In the genomic region with DNA sequence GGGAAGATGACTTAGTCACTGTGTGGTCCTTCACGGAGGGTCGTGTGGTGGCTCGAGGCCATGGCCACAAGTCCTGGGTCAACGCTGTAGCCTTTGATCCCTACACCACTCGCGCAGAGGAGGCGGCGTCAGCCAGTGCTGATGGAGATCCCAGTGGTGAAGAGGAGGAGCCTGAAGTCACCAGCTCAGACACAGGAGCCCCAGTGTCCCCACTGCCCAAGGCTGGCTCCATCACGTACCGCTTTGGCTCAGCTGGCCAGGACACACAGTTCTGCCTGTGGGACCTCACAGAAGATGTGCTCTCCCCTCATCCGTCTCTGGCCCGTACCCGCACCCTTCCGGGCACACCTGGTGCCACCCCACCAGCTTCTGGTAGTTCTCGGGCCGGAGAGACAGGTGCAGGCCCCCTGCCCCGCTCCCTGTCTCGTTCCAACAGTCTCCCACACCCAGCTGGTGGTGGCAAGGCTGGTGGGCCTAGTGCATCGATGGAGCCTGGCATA, we compare ENCODE assay signal across 32 mouse cellular contexts. TPM values are rescaled to one million over a fixed set of nuclear protein-coding genes. Genes with fewer than 3 reads are reported as not detected.
DNase-seq lines count a peak whose midpoint lies in the region; ATAC-seq and TF ChIP-seq lines count a peak whose summit lies in the region.
"Had no signal": no experiment of that assay in that cellular context is flagged by ENCODE, and none has a peak within 500 bp of the region (broad histone marks: within the 10 kb centered on the region; RNA-seq: fewer than 3 reads in every experiment).

No protein-coding gene starts in this region.

- H3K9ac ChIP-seq in forebrain, embryonic 11.5 days (ENCODE audit: low read length): no peak overlapping the region
- H3K9ac ChIP-seq: embryonic facial prominence, embryonic 15.5 days; limb, embryonic 15.5 days; liver, embryonic 14.5 days; lung, embryonic 14.5 days; midbrain, embryonic 15.5 days; neural tube, embryonic 12.5 days had no signal

- no peaks in the 10 kb centered on the region for H3K9me3 ChIP-seq in forebrain, embryonic 11.5 days (ENCODE audit: control insufficient read depth, low read length)
- no peaks in the 10 kb centered on the region for H3K9me3 ChIP-seq in forebrain, embryonic 10.5 days
- H3K9me3 ChIP-seq in E14TG2a.4 (ENCODE audit: low read length) (no peaks in the 10 kb centered on the region), G1E (replicated peaks) (no peaks in the 10 kb centered on the region)
- H3K9me3 ChIP-seq: embryonic facial prominence, embryonic 15.5 days; limb, embryonic 10.5 days; limb, embryonic 15.5 days; midbrain, embryonic 10.5 days; midbrain, embryonic 15.5 days; neural tube, embryonic 12.5 days had no signal

- no peaks in the 10 kb centered on the region for H3K27me3 ChIP-seq in forebrain, embryonic 11.5 days (ENCODE audit: control insufficient read depth, insufficient read depth, low read length)
- peaks cover 4% of the 10 kb centered on the region; the same call in 1 of the 2 replicates for H3K27me3 ChIP-seq in forebrain, embryonic 10.5 days (ENCODE audit: poor library complexity, severe bottlenecking)
- H3K27me3 ChIP-seq in E14TG2a.4 (ENCODE audit: insufficient read depth, low read length) (no peaks in the 10 kb centered on the region), G1E (ENCODE audit: insufficient read depth, low read length) (no peaks in the 10 kb centered on the region; the same call in 1 of the 2 replicates)
- H3K27me3 ChIP-seq: embryonic facial prominence, embryonic 15.5 days; limb, embryonic 15.5 days; neural tube, embryonic 12.5 days had no signal

- TF ChIP-seq CTCF in layer of hippocampus, adult 2 months (conservative IDR thresholded peaks at IDR 0.05): no peak
- no peak for TF ChIP-seq CTCF in E14TG2a.4 (conservative IDR thresholded peaks at IDR 0.05; ENCODE audit: low read length)
- no peak for TF ChIP-seq CTCF in G1E (IDR thresholded peaks at IDR 0.05; ENCODE audit: low read depth, low read length)

- no peak overlapping the region for H3K4me3 ChIP-seq in forebrain, embryonic 11.5 days (ENCODE audit: low read depth, low read length)
- no peak overlapping the region for H3K4me3 ChIP-seq in forebrain, embryonic 10.5 days
- no peak overlapping the region for H3K4me3 ChIP-seq in layer of hippocampus, adult 2 months
- H3K4me3 ChIP-seq in E14TG2a.4 (replicated peaks; ENCODE audit: low read length) (peak overlapping the region; percentile 43), G1E (ENCODE audit: low read depth, low read length) (peak overlapping the region; percentile 11; the same call in 1 of the 2 replicates)
- H3K4me3 ChIP-seq: embryonic facial prominence, embryonic 15.5 days; limb, embryonic 10.5 days; limb, embryonic 15.5 days; midbrain, embryonic 10.5 days; midbrain, embryonic 15.5 days; neural tube, embryonic 12.5 days had no signal

- no peak overlapping the region for H3K4me2 ChIP-seq in forebrain, embryonic 11.5 days (ENCODE audit: low read depth, low read length, severe bottlenecking)
- H3K4me2 ChIP-seq: embryonic facial prominence, embryonic 15.5 days; heart, embryonic 11.5 days; limb, embryonic 15.5 days; lung, embryonic 14.5 days; midbrain, embryonic 15.5 days; neural tube, embryonic 12.5 days had no signal

- ATAC-seq in forebrain, embryonic 11.5 days (replicated peaks; ENCODE audit: low FRiP score): no peak
- no peak for ATAC-seq in G1E (ENCODE audit: extremely low read depth, insufficient number of reproducible peaks, low FRiP score, poor library complexity, severe bottlenecking)
- ATAC-seq in monocyte, adult 5-6 weeks (replicated peaks; ENCODE audit: insufficient number of reproducible peaks, low FRiP score, low TSS enrichment, poor library complexity, severe bottlenecking): no peak
- no peak for ATAC-seq in megakaryocyte, adult 5-6 weeks (ENCODE audit: poor library complexity, severe bottlenecking)
- ATAC-seq: CD4-positive, CD25-positive, alpha-beta regulatory T cell, adult 4 months; forebrain, embryonic 14.5 days; hindbrain, embryonic 16.5 days; midbrain, embryonic 15.5 days had no signal

- DNase-seq in forebrain, embryonic 11.5 days (ENCODE audit: low spot score): peak; percentile 47
- no peak for DNase-seq in forebrain, embryonic 10.5 days (ENCODE audit: extremely low spot score, low spot score)
- DNase-seq in layer of hippocampus, adult 2 months (ENCODE audit: low spot score in 2 of 2): no peak
- no peak for DNase-seq in layer of hippocampus, postnatal 36 days
- DNase-seq in G1E (ENCODE audit: low spot score): no peak
- DNase-seq: adrenal gland, postnatal 25 days; cerebellum, adult 9-10 months; gastrocnemius, postnatal 14 days; kidney, adult 18-20 months; kidney, postnatal 36 days; lung, embryonic 14.5 days; lung, postnatal 14 days had no signal

- 91% methylated on average over 19 of the region's 19 CpGs for WGBS in forebrain, embryonic 11.5 days
- 92% methylated on average over 19 of the region's 19 CpGs for WGBS in forebrain, embryonic 10.5 days

- no peak overlapping the region for H3K27ac ChIP-seq in forebrain, embryonic 11.5 days (ENCODE audit: low read depth, low read length)
- no peak overlapping the region for H3K27ac ChIP-seq in forebrain, embryonic 10.5 days
- H3K27ac ChIP-seq in layer of hippocampus, adult 2 months: peak overlapping the region; percentile 51; the same call in 1 of the 2 replicates
- H3K27ac ChIP-seq: embryonic facial prominence, embryonic 15.5 days; limb, embryonic 10.5 days; limb, embryonic 15.5 days; liver, embryonic 14.5 days; midbrain, embryonic 10.5 days; midbrain, embryonic 15.5 days; neural tube, embryonic 12.5 days had no signal

- H3K36me3 ChIP-seq in forebrain, embryonic 11.5 days (ENCODE audit: control insufficient read depth, insufficient read depth, low read length): peaks cover 19% of the 10 kb centered on the region
- peaks cover 77% of the 10 kb centered on the region for H3K36me3 ChIP-seq in forebrain, embryonic 10.5 days (replicated peaks)
- H3K36me3 ChIP-seq in E14TG2a.4 (ENCODE audit: insufficient read depth, low read length): peaks cover 63% of the 10 kb centered on the region
- H3K36me3 ChIP-seq in G1E (replicated peaks): peaks cover 77% of the 10 kb centered on the region

- H3K4me1 ChIP-seq in forebrain, embryonic 11.5 days (replicated peaks; ENCODE audit: control insufficient read depth, insufficient read depth, low read length): peaks cover 14% of the 10 kb centered on the region
- H3K4me1 ChIP-seq in forebrain, embryonic 10.5 days: peaks cover 59% of the 10 kb centered on the region
- H3K4me1 ChIP-seq in E14TG2a.4 (replicated peaks; ENCODE audit: low read depth, low read length): peaks cover 91% of the 10 kb centered on the region
- peaks cover 82% of the 10 kb centered on the region for H3K4me1 ChIP-seq in G1E (ENCODE audit: insufficient read depth, low read depth, low read length)

RNA-seq across cellular contexts. Expression of a gene that starts 3.1 kb away (rescaled TPM):
- polyA plus RNA-seq in forebrain, embryonic 11.5 days (2014; fragmentation: Nextera tagmentation; extraction: Ambion mirVana): 12.4 and 13.8 TPM in 2 replicates
- 8.3 and 9.1 TPM in 2 replicates for polyA plus RNA-seq in forebrain, embryonic 10.5 days (2016; fragmentation: Nextera tagmentation; extraction: Ambion mirVana)
- 10 to 100 TPM; 38.8 to 56.8 TPM for total RNA-seq in layer of hippocampus, adult 2 months (2021)
- total RNA-seq in layer of hippocampus, postnatal 36 days (2021): 10 to 100 TPM; 36.3 to 48.1 TPM
- total RNA-seq in G1E (2014; fragmentation: Nextera tagmentation): 17.1 and 27.5 TPM in 2 replicates
- 7.3 and 8.0 TPM in 2 replicates for total RNA-seq in G1E (2017)
- polyA plus RNA-seq in G1E (2012): 78.7 and 82.1 TPM in 2 replicates
- total RNA-seq in monocyte, adult 5-6 weeks (2017): 0.97 to 1.5 TPM in 2 of 3 replicates, not detected in the other
- 2.2 and 5.4 TPM in 2 replicates for total RNA-seq in megakaryocyte, adult 5-6 weeks (2015)
- 2.7 and 3.1 TPM in 2 replicates for total RNA-seq in megakaryocyte, adult 5-6 weeks (2017)

RNA-seq across cellular contexts. Expression of a gene that starts 4.5 kb away (rescaled TPM):
- polyA plus RNA-seq in forebrain, embryonic 11.5 days (2014; fragmentation: Nextera tagmentation; extraction: Ambion mirVana): 20.9 and 25.4 TPM in 2 replicates
- 14.4 and 16.3 TPM in 2 replicates for polyA plus RNA-seq in forebrain, embryonic 10.5 days (2016; fragmentation: Nextera tagmentation; extraction: Ambion mirVana)
- total RNA-seq in layer of hippocampus, adult 2 months (2021): 100 to 1,000 TPM; 154 TPM
- 100 to 1,000 TPM; 136 to 143 TPM for total RNA-seq in layer of hippocampus, postnatal 36 days (2021)
- total RNA-seq in G1E (2014; fragmentation: Nextera tagmentation) (36.2 and 50.6 TPM in 2 replicates), G1E (2017) (22.4 and 23.6 TPM in 2 replicates)
- 141 and 150 TPM in 2 replicates for polyA plus RNA-seq in G1E (2012)
- 0.39 to 3.2 TPM (median 0.43 TPM) in 3 replicates for total RNA-seq in monocyte, adult 5-6 weeks (2017)
- total RNA-seq in megakaryocyte, adult 5-6 weeks (2015): 4.1 and 6.2 TPM in 2 replicates
- total RNA-seq in megakaryocyte, adult 5-6 weeks (2017): 1.0 and 1.3 TPM in 2 replicates
- polyA plus RNA-seq: CD4-positive, CD25-positive, alpha-beta regulatory T cell, adult 4 months had no signal

RNA-seq across cellular contexts. Expression of a gene that starts 13.9 kb away (rescaled TPM):
- polyA plus RNA-seq in forebrain, embryonic 11.5 days (2014; fragmentation: Nextera tagmentation; extraction: Ambion mirVana): 9.9 and 10.8 TPM in 2 replicates
- 6.7 and 7.4 TPM in 2 replicates for polyA plus RNA-seq in forebrain, embryonic 10.5 days (2016; fragmentation: Nextera tagmentation; extraction: Ambion mirVana)
- 1 to 10 TPM; 2.4 to 2.8 TPM for total RNA-seq in layer of hippocampus, adult 2 months (2021)
- 1 to 10 TPM; 2.5 to 2.8 TPM for total RNA-seq in layer of hippocampus, postnatal 36 days (2021)
- total RNA-seq in G1E (2014; fragmentation: Nextera tagmentation) (1.8 and 3.8 TPM in 2 replicates), G1E (2017) (2.6 and 3.6 TPM in 2 replicates)
- polyA plus RNA-seq in G1E (2012): 9.2 and 9.9 TPM in 2 replicates
- total RNA-seq in monocyte, adult 5-6 weeks (2017): not detected in 3 replicates
- 0.18 TPM in 1 of 2 replicates, not detected in the other for total RNA-seq in megakaryocyte, adult 5-6 weeks (2015)
- 0.04 and 0.07 TPM in 2 replicates for total RNA-seq in megakaryocyte, adult 5-6 weeks (2017)

RNA-seq across cellular contexts. Expression of a gene that starts 26.0 kb away (rescaled TPM):
- not detected in 2 replicates for polyA plus RNA-seq in forebrain, embryonic 11.5 days (2014; fragmentation: Nextera tagmentation; extraction: Ambion mirVana)
- not detected in 2 replicates for polyA plus RNA-seq in forebrain, embryonic 10.5 days (2016; fragmentation: Nextera tagmentation; extraction: Ambion mirVana)
- total RNA-seq in layer of hippocampus, adult 2 months (2021): under 1 TPM in 1 of 2 experiments, not detected in 1; 0.20 TPM
- under 1 TPM; 0.15 to 0.33 TPM for total RNA-seq in layer of hippocampus, postnatal 36 days (2021)
- not detected in 2 replicates for total RNA-seq in G1E (2014; fragmentation: Nextera tagmentation)
- total RNA-seq in G1E (2017): 0.33 and 0.76 TPM in 2 replicates
- 0.16 and 0.23 TPM in 2 replicates for polyA plus RNA-seq in G1E (2012)
- not detected in 3 replicates for total RNA-seq in monocyte, adult 5-6 weeks (2017)
- not detected in 2 replicates for total RNA-seq in megakaryocyte, adult 5-6 weeks (2015)
- total RNA-seq in megakaryocyte, adult 5-6 weeks (2017): not detected in 2 replicates
- total RNA-seq: adrenal gland, postnatal 25 days; common myeloid progenitor, adult 5-6 weeks; gastrocnemius, postnatal 14 days; granulocyte monocyte progenitor cell, adult 5-6 weeks; hematopoietic stem cell, adult 5-6 weeks had no signal
- polyA plus RNA-seq: CD4-positive, CD25-positive, alpha-beta regulatory T cell, adult 4 months; embryonic facial prominence, embryonic 15.5 days; forebrain, embryonic 14.5 days; heart, embryonic 11.5 days; heart, embryonic 16.5 days; intestine, embryonic 14.5 days; kidney, embryonic 16.5 days; limb, embryonic 10.5 days; limb, embryonic 15.5 days; liver, embryonic 14.5 days; lung, embryonic 14.5 days; midbrain, embryonic 10.5 days; neural tube, embryonic 12.5 days had no signal

RNA-seq across cellular contexts. Expression of a gene that starts 37.7 kb away (rescaled TPM):
- 1.2 and 1.4 TPM in 2 replicates for polyA plus RNA-seq in forebrain, embryonic 11.5 days (2014; fragmentation: Nextera tagmentation; extraction: Ambion mirVana)
- 0.81 and 1.1 TPM in 2 replicates for polyA plus RNA-seq in forebrain, embryonic 10.5 days (2016; fragmentation: Nextera tagmentation; extraction: Ambion mirVana)
- under 1 TPM; 0.33 to 0.71 TPM for total RNA-seq in layer of hippocampus, adult 2 months (2021)
- total RNA-seq in layer of hippocampus, postnatal 36 days (2021): under 1 TPM; 0.40 to 0.43 TPM
- 0.39 TPM in 1 of 2 replicates, not detected in the other for total RNA-seq in G1E (2014; fragmentation: Nextera tagmentation)
- 0.05 TPM in 1 of 2 replicates, not detected in the other for total RNA-seq in G1E (2017)
- 0.01 TPM in 1 of 2 replicates, not detected in the other for polyA plus RNA-seq in G1E (2012)
- not detected in 3 replicates for total RNA-seq in monocyte, adult 5-6 weeks (2017)
- total RNA-seq in megakaryocyte, adult 5-6 weeks (2015): 0.05 TPM in 1 of 2 replicates, not detected in the other
- total RNA-seq in megakaryocyte, adult 5-6 weeks (2017): 0.29 TPM in 1 of 2 replicates, not detected in the other
- total RNA-seq: gastrocnemius, postnatal 14 days had no signal
- polyA plus RNA-seq: CD4-positive, CD25-positive, alpha-beta regulatory T cell, adult 4 months had no signal

Comparison
In these comparisons a context has a peak if more than half of its experiments do, and no peak if none do; other contexts are left out.
1. H3K4me3 ChIP-seq: peak in E14TG2a.4 (single experiment) and G1E (single experiment); none in forebrain, embryonic 11.5 days (single experiment), forebrain, embryonic 10.5 days (single experiment) and layer of hippocampus, adult 2 months (single experiment).